Mouse (Mus musculus): ENCODE data around the gene Gm26558. TPM values are rescaled to one million over a fixed set of nuclear protein-coding genes. Genes with fewer than 3 reads are reported as not detected.
A peak's percentile ranks its signal among the peaks of the same experiment; 100 is the strongest.

Gene Gm26558
- total and polyA plus RNA-seq, 2 experiments from 2014 or later, result 0.58 to 4.8 TPM

DNA sequence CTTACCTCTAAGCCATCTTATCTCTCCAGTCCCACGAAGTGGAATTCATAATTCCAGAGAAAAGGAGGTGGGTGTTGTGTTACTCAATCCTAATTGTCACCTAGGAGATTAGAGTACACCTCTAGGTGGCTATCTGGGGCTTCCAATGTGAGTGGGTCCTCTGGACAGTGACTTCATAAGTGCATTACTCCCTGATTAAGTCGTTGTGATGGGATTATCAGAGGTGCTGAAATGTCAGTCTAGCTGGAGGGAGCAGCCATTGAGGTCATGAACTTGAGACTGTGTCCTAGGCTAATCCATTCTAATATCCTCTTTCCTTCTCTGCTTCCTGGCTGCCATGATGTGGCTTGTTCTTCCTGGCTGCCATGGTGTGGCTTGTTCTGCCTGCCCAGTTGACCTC is 8.0 kb upstream of the Gm26558 start:
- Histone ChIP-seq H3K4me3 (ENCODE audit: low read length) (no peak overlapping the region), H3K9ac (replicated peaks; ENCODE audit: low read length) (no peak overlapping the region), H3K36me3 (ENCODE audit: insufficient read depth, low read length) (no peaks in the 10 kb centered on the region), H3K9me3 (ENCODE audit: low read length) (no peaks in the 10 kb centered on the region), H3K4me1 (ENCODE audit: insufficient read depth, low read length) (no peaks in the 10 kb centered on the region), H3K27ac (no peak overlapping the region), H3K27me3 (ENCODE audit: insufficient read depth, low read length) (no peaks in the 10 kb centered on the region), H3K4me2 (ENCODE audit: low read depth, low read length) (no peak overlapping the region)
- WGBS, result 77% methylated on average over 2 of the region's 2 CpGs
- TF ChIP-seq CTCF (IDR thresholded peaks at IDR 0.05; ENCODE audit: low read depth), result no peak
- DNase-seq (ENCODE audit: low spot score) (no peak), ATAC-seq (no peak)

DNA sequence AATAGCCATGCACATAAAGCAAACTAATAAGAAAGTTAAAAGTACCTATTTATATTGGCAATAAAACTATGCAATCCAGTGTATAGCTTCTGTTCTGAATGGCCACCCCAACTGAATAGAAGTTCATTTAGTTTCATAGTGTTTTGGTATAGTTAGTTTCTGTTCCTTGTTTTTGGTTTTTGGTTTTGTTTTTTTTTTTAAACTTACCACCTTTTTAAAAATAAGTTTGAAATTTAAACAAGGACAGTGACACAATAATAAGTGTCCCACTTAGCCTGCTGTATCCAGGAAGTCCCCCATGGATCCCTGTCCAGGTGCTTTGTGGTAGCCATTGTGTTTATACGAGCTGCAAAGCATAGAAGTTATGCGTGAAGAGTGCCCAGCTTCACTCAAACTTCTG is 7.3 kb upstream of the Gm26558 start:
- no peak overlapping the region for H3K9ac ChIP-seq (replicated peaks; ENCODE audit: low read length)
- no peak for DNase-seq (ENCODE audit: low spot score)
- 80% methylated on average over 2 of the region's 2 CpGs for WGBS
- no peak overlapping the region for H3K27ac ChIP-seq
- no peak for TF ChIP-seq CTCF (IDR thresholded peaks at IDR 0.05; ENCODE audit: low read depth)
- no peaks in the 10 kb centered on the region for H3K27me3 ChIP-seq (ENCODE audit: insufficient read depth, low read length)
- H3K4me3 ChIP-seq (ENCODE audit: low read length), result no peak overlapping the region
- no peak overlapping the region for H3K4me2 ChIP-seq (ENCODE audit: low read depth, low read length)
- H3K36me3 ChIP-seq (ENCODE audit: insufficient read depth, low read length), result no peaks in the 10 kb centered on the region
- ATAC-seq, result no peak
- no peaks in the 10 kb centered on the region for H3K9me3 ChIP-seq (ENCODE audit: low read length)
- no peaks in the 10 kb centered on the region for H3K4me1 ChIP-seq (ENCODE audit: insufficient read depth, low read length)

DNA sequence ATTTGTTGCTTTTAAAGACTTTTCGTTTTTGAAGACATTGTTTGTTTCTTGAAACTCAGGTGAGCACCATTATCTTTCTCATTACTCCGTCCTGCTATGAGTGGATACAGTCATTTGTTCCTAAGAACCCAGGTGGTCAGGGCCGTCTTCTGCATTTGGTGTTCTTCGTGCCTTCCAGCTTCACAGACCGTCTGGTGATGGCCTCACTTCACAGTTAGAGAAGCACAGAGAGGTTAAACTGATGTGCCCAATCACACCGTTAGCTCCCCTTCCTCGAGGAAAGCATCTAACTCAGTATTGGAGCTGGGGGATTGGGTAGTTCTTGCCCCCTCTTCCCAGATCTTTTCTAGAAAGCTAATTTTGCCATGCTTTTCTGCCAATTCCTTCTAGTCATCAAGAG is 5.1 kb upstream of the Gm26558 start:
- Histone ChIP-seq H3K9ac (replicated peaks; ENCODE audit: low read length) (no peak overlapping the region), H3K9me3 (ENCODE audit: low read length) (no peaks in the 10 kb centered on the region), H3K27ac (no peak overlapping the region), H3K36me3 (ENCODE audit: insufficient read depth, low read length) (no peaks in the 10 kb centered on the region), H3K4me2 (ENCODE audit: low read depth, low read length) (no peak overlapping the region), H3K4me1 (ENCODE audit: insufficient read depth, low read length) (0 out of 2 replicates have a peak, but pooled peaks cover 12% of the 10 kb centered on the region), H3K4me3 (ENCODE audit: low read length) (no peak overlapping the region), H3K27me3 (ENCODE audit: insufficient read depth, low read length) (no peaks in the 10 kb centered on the region)
- ATAC-seq (no peak), DNase-seq (ENCODE audit: low spot score) (no peak)
- no peak for TF ChIP-seq CTCF (IDR thresholded peaks at IDR 0.05; ENCODE audit: low read depth)
- WGBS, result 91% methylated on average over 7 of the region's 7 CpGs

DNA sequence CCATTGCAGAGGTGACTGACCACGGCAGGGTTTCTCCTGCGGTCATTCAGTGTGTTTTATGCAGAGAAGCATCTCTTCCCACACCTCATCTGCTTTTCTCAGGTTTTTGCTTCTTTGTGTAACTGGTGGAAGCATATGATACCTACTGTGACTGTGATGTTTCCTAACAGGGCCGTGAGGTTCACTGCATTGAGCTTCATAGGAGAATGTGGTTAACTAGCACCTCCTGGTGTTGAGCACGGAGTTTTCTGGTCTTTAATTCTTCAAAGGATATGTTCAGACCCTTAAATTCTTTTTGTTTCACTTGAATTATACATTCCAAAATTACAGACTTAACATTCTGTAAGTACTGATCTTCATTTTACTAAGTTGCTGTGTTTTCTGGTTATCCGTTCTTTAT is 1.9 kb upstream of the Gm26558 start:
- ATAC-seq (no peak), DNase-seq (ENCODE audit: low spot score) (peak; percentile 46)
- Histone ChIP-seq H3K9me3 (ENCODE audit: low read length) (no peaks in the 10 kb centered on the region), H3K4me1 (ENCODE audit: insufficient read depth, low read length) (0 out of 2 replicates have a peak, but pooled peaks cover 12% of the 10 kb centered on the region), H3K4me3 (ENCODE audit: low read length) (no peak overlapping the region), H3K27ac (no peak overlapping the region), H3K4me2 (ENCODE audit: low read depth, low read length) (no peak overlapping the region), H3K9ac (replicated peaks; ENCODE audit: low read length) (no peak overlapping the region), H3K36me3 (ENCODE audit: insufficient read depth, low read length) (no peaks in the 10 kb centered on the region), H3K27me3 (ENCODE audit: insufficient read depth, low read length) (no peaks in the 10 kb centered on the region)
- 70% methylated on average over 5 of the region's 5 CpGs for whole genome bisulfite sequencing
- TF ChIP-seq CTCF (IDR thresholded peaks at IDR 0.05; ENCODE audit: low read depth), result peak; percentile 57

DNA sequence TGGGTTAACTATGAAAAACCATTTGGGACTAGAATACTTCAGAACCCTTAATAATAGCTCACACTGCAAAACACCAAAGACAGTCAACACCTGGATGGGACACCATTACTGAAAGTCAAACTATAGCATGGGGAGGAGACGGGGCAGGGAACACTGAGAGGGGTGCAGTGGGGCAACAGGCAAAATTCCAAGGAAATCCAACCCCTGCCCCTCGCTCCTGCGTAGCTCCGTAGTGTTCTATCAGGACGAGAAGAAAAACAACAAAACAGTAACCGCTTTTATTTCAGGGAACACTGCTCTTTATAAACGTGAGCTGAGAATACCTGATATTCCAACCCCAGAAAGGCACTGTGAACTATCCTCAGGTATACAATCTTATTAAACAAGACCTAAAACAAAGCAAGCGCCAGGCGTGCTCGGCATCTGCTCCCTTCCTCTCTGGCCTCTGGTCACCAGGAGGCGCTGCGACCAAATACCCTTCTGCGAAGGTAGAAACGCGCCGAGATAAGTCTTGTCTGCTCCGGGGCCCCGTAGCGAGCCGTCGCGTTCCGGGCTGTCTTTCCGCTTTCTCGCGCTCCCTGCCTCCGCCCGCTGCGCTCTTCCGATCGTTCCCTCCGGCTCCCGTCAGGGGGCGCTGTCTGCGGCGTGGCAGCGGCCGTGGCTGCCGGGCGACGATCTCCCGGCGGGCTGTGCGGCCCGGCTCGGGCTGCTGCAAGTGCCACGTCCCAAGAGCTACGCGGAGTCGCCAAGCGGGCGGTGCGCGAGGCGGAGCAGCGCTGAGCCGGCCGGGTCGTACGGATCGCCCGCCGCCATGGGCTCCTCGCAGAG is 807 bp downstream of the Gm26558 start, which contains the start of gene Gorasp2:
TSS of gene Gorasp2 (plus strand) at position 690 of the 828 bp plus-strand sequence.
- 2% methylated on average over 64 of the region's 64 CpGs for WGBS

DNA sequence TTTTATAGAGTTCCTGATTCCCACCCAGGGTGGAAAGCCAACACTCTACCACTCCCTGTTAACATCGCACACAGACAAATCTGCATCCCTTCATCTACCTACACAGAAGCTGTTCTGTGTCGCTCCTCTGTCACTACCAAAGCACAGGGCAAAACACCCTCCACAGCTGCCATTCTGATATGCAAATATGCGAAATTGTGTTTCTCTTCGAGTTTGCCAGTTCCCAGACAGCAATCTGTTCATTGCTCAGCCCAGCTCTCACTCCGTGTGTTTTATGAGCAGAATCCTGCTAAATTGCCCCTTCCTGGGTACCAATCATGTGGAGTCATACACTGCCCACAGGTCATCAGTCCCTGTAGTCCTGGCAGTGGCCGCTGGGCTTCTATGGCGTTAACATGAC is 4.8 kb downstream of the Gm26558 start:
- no peaks in the 10 kb centered on the region for H3K36me3 ChIP-seq (ENCODE audit: insufficient read depth, low read length)
- no peaks in the 10 kb centered on the region for H3K27me3 ChIP-seq (ENCODE audit: insufficient read depth, low read length)
- no peak for ATAC-seq
- no peaks in the 10 kb centered on the region for H3K9me3 ChIP-seq (ENCODE audit: low read length)
- H3K27ac ChIP-seq, result no peak overlapping the region
- no peak for TF ChIP-seq CTCF (IDR thresholded peaks at IDR 0.05; ENCODE audit: low read depth)
- 71% methylated on average over 7 of the region's 7 CpGs for WGBS
- H3K4me2 ChIP-seq (ENCODE audit: low read depth, low read length), result no peak overlapping the region
- H3K9ac ChIP-seq (replicated peaks; ENCODE audit: low read length), result no peak overlapping the region
- DNase-seq (ENCODE audit: low spot score), result no peak
- no peak overlapping the region for H3K4me3 ChIP-seq (ENCODE audit: low read length)
- H3K4me1 ChIP-seq (ENCODE audit: insufficient read depth, low read length), result no peaks in the 10 kb centered on the region

More for the DNA sequence above, 807 bp downstream of the Gm26558 start, which contains the start of gene Gorasp2:
- peak; percentile 86 for TF ChIP-seq CTCF (IDR thresholded peaks at IDR 0.05; ENCODE audit: low read depth)
- Histone ChIP-seq H3K9me3 (ENCODE audit: low read length) (no peaks in the 10 kb centered on the region), H3K36me3 (ENCODE audit: insufficient read depth, low read length) (no peaks in the 10 kb centered on the region), H3K4me2 (ENCODE audit: low read depth, low read length) (peak within 1 kb of the TSS; percentile 92), H3K4me3 (ENCODE audit: low read length) (peak within 1 kb of the TSS; percentile 91), H3K27ac (peak within 1 kb of the TSS; percentile 92), H3K27me3 (ENCODE audit: insufficient read depth, low read length) (no peaks in the 10 kb centered on the region), H3K4me1 (ENCODE audit: insufficient read depth, low read length) (0 out of 2 replicates have a peak, but pooled peaks cover 12% of the 10 kb centered on the region), H3K9ac (replicated peaks; ENCODE audit: low read length) (peak within 1 kb of the TSS; percentile 95)
- DNase-seq (ENCODE audit: low spot score) (peak; percentile 98), ATAC-seq (peak; percentile 97)

DNA sequence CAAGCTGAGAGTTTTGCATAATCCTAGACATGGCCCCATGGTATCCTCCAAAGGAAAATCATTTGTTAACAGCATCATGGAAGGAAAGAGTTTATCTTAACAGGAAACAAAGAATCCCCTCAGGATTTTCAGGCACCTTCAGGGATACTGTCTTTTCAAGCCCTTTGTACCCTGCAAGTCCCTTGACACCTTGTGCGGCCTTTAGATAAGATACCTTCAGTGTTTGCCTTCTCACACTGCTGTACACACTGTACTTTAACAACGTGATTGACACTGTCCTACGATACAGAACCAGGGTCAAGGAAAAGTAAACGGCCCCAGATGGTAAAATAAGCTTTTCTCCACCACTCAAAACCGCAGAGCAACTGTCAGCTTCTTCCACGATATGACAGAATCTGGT is 10.1 kb downstream of the Gm26558 start:
- H3K27ac ChIP-seq, result no peak overlapping the region
- no peak overlapping the region for H3K4me2 ChIP-seq (ENCODE audit: low read depth, low read length)
- WGBS, result 79% methylated on average over 6 of the region's 6 CpGs
- no peak overlapping the region for H3K4me3 ChIP-seq (ENCODE audit: low read length)
- no peaks in the 10 kb centered on the region for H3K9me3 ChIP-seq (ENCODE audit: low read length)
- H3K4me1 ChIP-seq (ENCODE audit: insufficient read depth, low read length), result no peaks in the 10 kb centered on the region
- ATAC-seq (no peak), DNase-seq (ENCODE audit: low spot score) (no peak)
- no peaks in the 10 kb centered on the region for H3K36me3 ChIP-seq (ENCODE audit: insufficient read depth, low read length)
- H3K9ac ChIP-seq (replicated peaks; ENCODE audit: low read length), result no peak overlapping the region
- H3K27me3 ChIP-seq (ENCODE audit: insufficient read depth, low read length), result no peaks in the 10 kb centered on the region
- TF ChIP-seq CTCF (IDR thresholded peaks at IDR 0.05; ENCODE audit: low read depth), result no peak
